Mouse (Mus musculus) bone marrow macrophage, adult 2 months (primary cell): ENCODE measurements around the gene Zswim9. TPM values are rescaled to one million over a fixed set of nuclear protein-coding genes. Genes with fewer than 3 reads are reported as not detected.
"Not testable (repeated sequence)": the region's sequence is repeated elsewhere in the genome, so short reads cannot be mapped to it uniquely, and the experiment has no call there.

Experiments
- H3K27ac ChIP-seq: 2 replicates; pipeline ENCODE4 v1.5.1; 2012; ENCODE audit warnings: low read depth, low read length; ENCODE audit not compliant: insufficient read depth
- H3K4me1 ChIP-seq: 2 replicates; pipeline ENCODE4 v1.6.1; 2012; ENCODE audit warnings: low read length; ENCODE audit not compliant: control insufficient read depth, insufficient read depth
- H3K4me3 ChIP-seq: 2 replicates; pipeline ENCODE4 v1.5.1; 2012; ENCODE audit warnings: mild to moderate bottlenecking, low read length, moderate library complexity; ENCODE audit not compliant: insufficient read depth
- CTCF ChIP-seq: IDR thresholded peaks from 2 replicates; pipeline ENCODE4 v1.5.1; 2012; ENCODE audit warnings: low read depth, mild to moderate bottlenecking, low read length, moderate library complexity
- POLR2A ChIP-seq: IDR thresholded peaks from 2 replicates; pipeline ENCODE4 v1.6.1; 2012; ENCODE audit warnings: mild to moderate bottlenecking, low read depth, low read length, borderline replicate concordance
- polyA plus RNA-seq: library from polyadenylated mRNA; stranded (reverse); fragments of >200 nt; gene quantifications from 2 replicates; pipeline ENCODE4 v1.2.4, GENCODE M21; 2012; ENCODE audit not compliant: missing spikeins, insufficient read depth, insufficient read length

Gene Zswim9
- polyA plus RNA-seq, 1 experiment = 7.2 TPM

DNA sequence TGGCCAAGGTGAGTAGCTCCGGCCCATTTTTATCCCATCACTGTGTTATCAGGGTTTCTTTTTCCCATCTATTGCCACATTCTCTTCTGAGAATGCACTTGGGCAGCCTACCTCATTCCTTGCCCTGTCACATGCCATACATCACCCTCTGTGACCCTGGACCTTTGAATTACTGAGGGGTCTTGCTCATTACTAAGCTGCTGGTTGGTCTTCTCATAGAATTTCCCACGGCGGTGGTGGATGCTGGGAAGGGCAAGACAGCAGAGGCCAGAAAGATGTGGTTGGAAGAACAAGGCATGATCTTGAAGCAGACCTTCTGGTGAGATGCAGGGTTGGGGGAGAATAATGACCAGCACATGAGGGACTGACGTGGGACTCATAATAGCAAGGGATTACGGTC is 20.3 kb upstream of the Zswim9 start:
- TF ChIP-seq CTCF = no peak
- no peak for TF ChIP-seq POLR2A
- peaks cover 12% of the 10 kb centered on the region for H3K4me1 ChIP-seq

DNA sequence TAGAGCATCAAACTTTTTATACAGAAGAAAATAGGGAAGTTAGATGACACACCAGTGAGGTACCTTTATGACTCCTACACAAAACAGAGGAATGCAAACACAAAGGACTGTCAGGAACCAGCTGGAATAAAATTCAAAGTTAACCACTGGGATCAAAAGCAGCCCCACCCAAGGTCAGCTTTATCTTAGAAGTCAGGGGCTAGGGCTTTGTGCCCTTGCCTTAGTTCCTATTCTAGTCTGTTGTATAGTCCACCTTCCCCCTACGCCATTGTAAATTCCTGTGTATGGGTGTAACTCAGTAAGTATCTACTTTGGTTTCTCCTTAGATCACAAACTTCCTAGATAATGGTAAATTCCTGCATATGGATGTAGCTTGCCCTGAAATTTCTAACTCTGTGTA is 19.1 kb upstream of the Zswim9 start:
- peaks cover 5% of the 10 kb centered on the region for H3K4me1 ChIP-seq
- no peak overlapping the region for H3K4me3 ChIP-seq
- TF ChIP-seq CTCF (no peak), POLR2A (no peak)
- no peak overlapping the region for H3K27ac ChIP-seq

More for the DNA sequence above, 20.3 kb upstream of the Zswim9 start:
- Histone ChIP-seq H3K4me3 (no peak overlapping the region), H3K27ac (no peak overlapping the region)

DNA sequence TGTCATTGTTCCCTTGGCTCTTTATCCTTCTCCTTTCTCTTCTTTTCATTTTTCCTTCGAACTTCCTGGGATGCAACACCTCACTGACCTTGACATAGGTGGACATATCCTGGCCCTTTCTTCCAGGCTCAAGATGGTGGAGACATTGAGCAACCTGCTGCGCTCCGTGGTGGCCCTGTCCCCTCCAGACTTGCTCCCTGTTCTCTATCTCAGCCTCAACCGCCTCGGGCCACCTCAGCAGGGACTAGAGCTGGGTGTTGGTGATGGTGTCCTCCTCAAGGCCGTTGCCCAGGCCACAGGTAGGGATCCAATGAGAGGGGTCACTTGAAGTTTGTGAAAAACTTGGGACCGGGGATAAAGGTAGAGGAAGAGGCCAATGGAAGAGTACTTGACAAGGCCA is 16.7 kb upstream of the Zswim9 start:
- H3K4me3 ChIP-seq = no peak overlapping the region
- peaks cover 5% of the 10 kb centered on the region; the same call in 1 of the 2 replicates for H3K4me1 ChIP-seq
- TF ChIP-seq CTCF (no peak), POLR2A (no peak)
- no peak overlapping the region for H3K27ac ChIP-seq

DNA sequence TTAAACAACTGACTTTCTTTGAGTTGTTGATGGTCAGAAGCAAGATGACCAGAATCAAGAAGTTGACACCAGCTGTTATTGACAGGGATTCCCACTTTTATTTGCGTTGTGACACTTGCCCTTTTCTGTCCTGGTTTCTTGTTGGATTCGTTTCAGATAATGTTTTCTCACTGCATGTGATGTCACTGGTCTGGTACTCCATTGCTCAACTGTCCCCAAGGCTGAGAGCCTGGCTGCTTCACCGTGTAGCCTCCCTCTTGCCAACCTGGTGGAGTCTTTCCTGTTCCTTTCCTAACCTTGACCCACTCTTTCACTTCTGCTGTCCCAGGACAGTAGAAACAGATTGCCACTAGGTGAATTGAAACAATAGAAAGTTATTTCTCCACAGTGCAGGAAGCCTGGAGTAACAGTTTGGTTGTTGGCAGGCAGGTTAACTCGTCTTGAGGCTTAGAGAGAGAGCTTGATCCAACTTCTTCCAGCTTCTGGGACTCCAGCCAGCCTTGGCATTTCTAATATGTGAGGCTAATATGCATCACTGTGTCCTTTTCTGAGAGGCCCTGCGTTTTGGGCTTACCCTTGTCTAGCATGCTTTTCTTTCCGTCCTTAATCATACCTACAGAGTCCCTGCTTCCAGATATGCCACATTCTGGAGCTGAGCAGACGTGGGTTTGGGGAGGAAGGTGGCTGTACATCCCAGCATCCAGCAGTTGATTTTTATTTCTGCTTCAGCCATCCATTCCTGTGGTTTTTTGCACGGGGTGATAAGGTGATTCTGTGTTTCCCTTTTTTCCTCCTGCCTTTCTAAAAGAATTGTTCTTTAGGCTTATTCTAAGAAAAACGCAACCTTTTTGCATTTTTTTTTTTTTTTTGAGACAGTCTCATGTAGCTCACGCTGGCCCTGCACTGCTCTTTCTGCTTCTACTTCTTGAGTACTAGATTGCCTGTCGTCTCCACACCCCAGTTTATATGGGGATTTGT is 15.6 kb upstream of the Zswim9 start:
- Histone ChIP-seq H3K4me1 (peaks cover 5% of the 10 kb centered on the region; the same call in 1 of the 2 replicates), H3K27ac (no peak overlapping the region), H3K4me3 (no peak overlapping the region)
- TF ChIP-seq CTCF (no peak), POLR2A (no peak)

DNA sequence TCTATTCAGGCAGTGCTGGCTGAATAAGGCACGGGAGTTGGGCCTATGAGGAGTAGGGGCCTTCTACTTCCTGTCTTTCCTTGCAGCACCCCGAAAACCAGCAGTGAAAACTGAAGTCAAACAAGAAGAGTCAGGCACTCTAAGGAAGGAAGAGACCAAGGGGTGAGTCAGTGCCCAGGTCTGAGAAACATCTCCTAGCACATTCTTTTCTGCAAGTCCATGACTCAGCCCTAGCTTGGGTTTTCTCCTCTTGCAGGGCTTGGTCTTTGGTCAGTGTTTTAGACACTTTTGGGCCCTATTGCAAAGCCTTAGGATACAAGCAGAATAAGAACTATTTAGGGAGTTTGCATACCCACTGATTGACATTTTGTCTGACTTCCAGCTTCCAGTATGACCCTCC is 12.8 kb upstream of the Zswim9 start:
- H3K27ac ChIP-seq = no peak overlapping the region
- H3K4me1 ChIP-seq = peaks cover 5% of the 10 kb centered on the region; the same call in 1 of the 2 replicates
- TF ChIP-seq CTCF (no peak), POLR2A (no peak)
- H3K4me3 ChIP-seq = no peak overlapping the region

DNA sequence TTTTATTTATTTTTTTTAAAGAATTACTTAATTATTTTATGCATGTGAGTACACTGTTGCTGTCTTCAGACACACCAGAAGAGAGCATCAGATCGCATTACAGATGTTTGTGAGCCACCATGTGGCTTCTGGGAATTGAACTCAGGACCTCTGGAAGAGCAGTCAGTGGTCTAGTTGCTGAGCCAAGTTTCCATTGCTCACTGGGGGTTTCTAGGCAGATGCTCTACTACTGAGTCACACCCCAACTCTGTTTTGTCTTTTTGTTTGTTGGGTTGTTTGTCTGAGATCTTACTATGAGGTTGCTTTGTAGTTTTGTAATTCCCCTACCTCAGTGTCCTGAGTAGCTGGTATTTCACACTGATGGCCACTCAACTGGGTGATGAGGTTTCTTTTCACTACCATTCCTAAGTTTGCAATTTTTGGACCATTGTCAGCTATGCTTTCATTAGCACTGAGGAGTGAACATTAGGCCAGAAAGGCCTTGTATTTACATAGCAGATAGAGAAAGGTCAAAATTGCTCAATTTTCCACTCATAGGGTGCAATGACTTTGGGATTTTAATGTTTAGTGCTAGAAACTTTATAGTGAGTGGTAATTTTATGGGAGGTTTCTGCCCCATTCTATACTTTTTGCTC is 11.6 kb upstream of the Zswim9 start:
- Histone ChIP-seq H3K4me3 (no peak overlapping the region), H3K4me1 (peaks cover 5% of the 10 kb centered on the region; the same call in 1 of the 2 replicates), H3K27ac (no peak overlapping the region)
- TF ChIP-seq POLR2A (no peak), CTCF (no peak)

DNA sequence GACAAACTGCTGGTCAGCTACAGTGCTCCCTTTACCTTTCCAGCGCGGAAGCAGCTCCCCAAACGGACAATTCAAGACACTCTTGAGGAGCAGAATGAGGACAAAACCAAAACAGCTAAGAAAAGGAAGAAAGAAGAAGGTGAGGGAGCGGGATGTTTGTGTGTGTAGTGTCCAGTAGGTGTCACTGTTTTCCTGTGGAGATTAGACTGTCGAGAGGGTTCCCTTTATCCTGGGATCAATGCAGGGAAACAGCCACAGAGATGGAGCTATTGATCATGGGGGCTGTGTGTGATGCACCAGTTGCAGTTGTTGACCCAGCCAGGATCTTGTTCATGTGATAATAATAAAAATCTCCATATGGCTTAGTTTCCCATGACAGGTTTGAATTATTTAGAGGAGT is 10.1 kb upstream of the Zswim9 start:
- Histone ChIP-seq H3K4me1 (peaks cover 5% of the 10 kb centered on the region; the same call in 1 of the 2 replicates), H3K27ac (no peak overlapping the region), H3K4me3 (no peak overlapping the region)
- TF ChIP-seq CTCF (no peak; the same call in none of the 2 replicates), POLR2A (no peak)

DNA sequence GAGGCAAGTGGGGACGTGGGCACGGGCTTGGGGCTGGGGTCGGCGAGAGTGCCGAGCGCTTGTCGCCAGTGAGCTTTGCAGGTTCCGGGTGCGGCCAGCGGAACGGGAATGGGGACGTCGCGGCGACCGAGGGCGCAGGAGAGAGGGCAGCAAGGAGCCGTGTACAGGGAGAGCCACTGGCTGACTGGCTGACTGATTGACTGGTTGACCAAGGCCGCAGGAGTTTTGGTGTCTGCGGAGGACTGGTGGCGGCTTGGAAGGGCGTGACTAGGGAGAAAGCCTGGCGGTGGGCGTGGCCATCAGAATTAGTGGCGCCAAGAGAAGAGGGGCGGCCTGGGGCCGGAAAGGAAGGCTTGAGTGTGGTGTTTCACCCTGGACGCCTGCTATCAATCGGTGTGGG is 436 bp upstream of the Zswim9 start:
- H3K4me1 ChIP-seq, H3K27ac ChIP-seq: not testable (repeated sequence)
- peak overlapping the region; percentile 80 for H3K4me3 ChIP-seq

DNA sequence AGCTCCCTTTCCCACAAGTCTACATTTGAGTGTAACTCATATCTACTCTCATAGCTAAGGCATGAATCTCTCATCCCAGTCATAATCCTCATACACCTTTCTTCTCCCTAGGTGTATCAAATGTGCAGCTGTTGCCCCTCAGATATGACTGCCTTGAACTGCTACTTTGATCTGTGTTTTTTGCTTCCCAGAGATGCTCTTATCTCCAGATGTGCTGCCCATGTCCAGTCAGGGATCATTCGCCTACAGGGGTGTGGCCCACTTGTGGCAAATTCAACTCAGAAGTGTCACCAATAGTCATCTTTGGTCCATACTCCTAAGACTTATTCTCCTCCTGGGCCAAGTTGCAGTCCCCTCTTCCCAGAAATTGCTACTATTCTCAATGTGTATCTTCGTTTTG is 688 bp downstream of the Zswim9 start:
- Histone ChIP-seq H3K4me3 (peak overlapping the region; percentile 80), H3K4me1 (no peaks in the 10 kb centered on the region), H3K27ac (no peak overlapping the region)
- TF ChIP-seq POLR2A (no peak), CTCF (no peak)

DNA sequence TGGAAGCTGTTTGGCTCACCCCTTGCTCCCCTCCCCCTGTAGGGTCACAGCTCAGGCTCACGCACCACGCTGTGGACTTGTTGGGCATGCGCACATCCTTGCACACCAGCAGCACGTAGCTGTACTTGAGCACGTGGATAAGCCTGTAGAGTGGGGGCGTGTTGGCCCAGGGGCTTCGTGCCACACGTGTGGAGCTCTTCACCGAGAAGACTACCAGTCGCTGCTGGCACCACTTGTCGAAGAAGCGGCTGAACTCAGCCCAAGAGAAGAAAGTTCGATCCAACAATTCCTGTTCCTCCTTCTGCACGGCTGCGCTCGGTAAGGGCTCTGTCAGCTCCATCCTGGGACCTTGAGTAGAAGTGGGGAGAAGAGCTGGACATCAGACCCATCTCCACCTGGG is 1.4 kb downstream of the Zswim9 start, which contains the start of gene Lig1:
TSS of gene Lig1 (plus strand) at position 203 of the 400 bp plus-strand sequence.
- Histone ChIP-seq H3K4me3 (peak within 1 kb of the TSS; percentile 80), H3K4me1 (no peaks in the 10 kb centered on the region), H3K27ac (no peak within 1 kb of the TSS)
- TF ChIP-seq CTCF (no peak), POLR2A (no peak)
